Mouse (Mus musculus): ENCODE results near the gene Cyb561.

GRCm38 (mm10) chr11:105935496-105935895, 17.6 kb downstream of the Cyb561 start:
- TF ChIP-seq POLR2A (IDR thresholded peaks at IDR 0.05; ENCODE audit: borderline replicate concordance, insufficient read depth, low read length): no peak
- no peak for TF ChIP-seq CTCF (IDR thresholded peaks at IDR 0.05; ENCODE audit: borderline replicate concordance, insufficient read depth, low read depth, low read length)

All from cerebellum, adult 2 months (tissue).